Mouse (Mus musculus): ENCODE data around the gene Zfand2b. TPM values are rescaled to one million over a fixed set of nuclear protein-coding genes. Genes with fewer than 3 reads are reported as not detected.

The Zfand2b gene
- polyA plus RNA-seq, 1 experiment from 2014 or later = 39.9 TPM

DNA sequence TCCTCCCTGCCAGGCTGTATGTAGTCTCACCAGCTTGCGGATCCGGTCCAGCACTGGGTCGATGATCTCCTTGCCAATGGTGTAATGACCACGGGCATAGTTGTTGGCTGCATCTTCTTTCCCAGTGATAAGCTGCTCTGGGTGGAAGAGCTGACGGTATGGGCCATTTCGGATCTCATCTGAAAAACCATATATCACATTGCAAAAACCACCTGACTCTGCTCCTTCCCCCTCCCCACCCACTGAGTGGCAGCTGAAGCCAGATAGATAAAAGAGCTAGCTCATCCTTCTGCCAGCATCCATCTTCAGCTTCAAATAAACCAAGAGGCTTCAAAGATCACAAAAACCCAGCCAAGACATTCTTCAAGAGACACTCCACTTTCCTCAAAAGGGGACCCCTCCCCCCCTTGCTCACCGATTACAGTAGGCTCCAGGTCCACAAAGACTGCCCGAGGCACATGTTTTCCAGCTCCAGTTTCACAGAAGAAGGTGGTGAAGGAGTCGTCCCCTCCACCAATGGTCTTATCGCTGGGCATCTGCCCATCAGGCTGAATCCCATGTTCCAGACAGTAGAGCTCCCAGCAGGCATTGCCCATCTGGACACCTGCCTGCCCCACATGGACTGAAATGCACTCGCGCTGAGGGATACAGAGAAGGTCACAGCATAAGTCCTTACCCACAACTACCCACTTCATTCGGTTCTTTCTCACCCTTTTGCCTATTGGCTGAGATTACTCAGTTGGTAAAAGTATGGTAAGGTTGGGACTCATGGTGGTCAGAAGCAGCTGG, 48.5 kb downstream of the Zfand2b start:
- ATAC-seq (ENCODE audit: borderline replicate concordance, extremely low read depth, low FRiP score, low TSS enrichment) = no peak
- Histone ChIP-seq H3K4me2 (0 out of 2 replicates have a peak overlapping the region, but pooled peaks have one; percentile 92), H3K27me3 (peaks cover 49% of the 10 kb centered on the region), H3K36me3 (peaks cover 30% of the 10 kb centered on the region; the same call in 1 of the 2 replicates), H3K9ac (no peak overlapping the region), H3K4me3 (no peak overlapping the region), H3K4me1 (peaks cover 39% of the 10 kb centered on the region), H3K9me3 (no peaks in the 10 kb centered on the region), H3K27ac (no peak overlapping the region)
- WGBS = 66% methylated on average over 13 of the region's 13 CpGs

DNA sequence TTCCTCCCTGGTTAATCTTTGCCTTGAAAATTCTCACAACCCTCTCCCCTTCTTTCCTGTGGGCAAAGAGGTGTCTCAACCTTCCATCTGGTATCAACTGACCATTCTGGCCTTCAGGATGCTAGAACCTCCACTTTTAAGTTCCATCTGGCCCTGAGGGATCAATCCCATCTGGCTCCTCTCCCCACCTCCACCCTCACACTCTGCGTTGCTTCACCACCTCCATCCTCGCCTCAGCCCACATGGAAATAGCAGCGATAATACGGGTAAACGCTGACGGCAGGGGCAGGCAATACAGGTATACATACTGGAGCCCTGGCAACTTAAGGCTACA, 49.4 kb downstream of the Zfand2b start:
- peaks cover 32% of the 10 kb centered on the region for H3K4me1 ChIP-seq
- peaks cover 49% of the 10 kb centered on the region for H3K27me3 ChIP-seq
- H3K9me3 ChIP-seq = no peaks in the 10 kb centered on the region
- WGBS = 1% methylated on average over 6 of the region's 6 CpGs
- peaks cover 25% of the 10 kb centered on the region; the same call in 1 of the 2 replicates for H3K36me3 ChIP-seq
- no peak overlapping the region for H3K27ac ChIP-seq
- 0 out of 2 replicates have a peak overlapping the region, but pooled peaks have one; percentile 38 for H3K9ac ChIP-seq
- no peak for ATAC-seq (ENCODE audit: borderline replicate concordance, extremely low read depth, low FRiP score, low TSS enrichment)
- peak overlapping the region; percentile 51 for H3K4me3 ChIP-seq
- peak overlapping the region; percentile 92 for H3K4me2 ChIP-seq

DNA sequence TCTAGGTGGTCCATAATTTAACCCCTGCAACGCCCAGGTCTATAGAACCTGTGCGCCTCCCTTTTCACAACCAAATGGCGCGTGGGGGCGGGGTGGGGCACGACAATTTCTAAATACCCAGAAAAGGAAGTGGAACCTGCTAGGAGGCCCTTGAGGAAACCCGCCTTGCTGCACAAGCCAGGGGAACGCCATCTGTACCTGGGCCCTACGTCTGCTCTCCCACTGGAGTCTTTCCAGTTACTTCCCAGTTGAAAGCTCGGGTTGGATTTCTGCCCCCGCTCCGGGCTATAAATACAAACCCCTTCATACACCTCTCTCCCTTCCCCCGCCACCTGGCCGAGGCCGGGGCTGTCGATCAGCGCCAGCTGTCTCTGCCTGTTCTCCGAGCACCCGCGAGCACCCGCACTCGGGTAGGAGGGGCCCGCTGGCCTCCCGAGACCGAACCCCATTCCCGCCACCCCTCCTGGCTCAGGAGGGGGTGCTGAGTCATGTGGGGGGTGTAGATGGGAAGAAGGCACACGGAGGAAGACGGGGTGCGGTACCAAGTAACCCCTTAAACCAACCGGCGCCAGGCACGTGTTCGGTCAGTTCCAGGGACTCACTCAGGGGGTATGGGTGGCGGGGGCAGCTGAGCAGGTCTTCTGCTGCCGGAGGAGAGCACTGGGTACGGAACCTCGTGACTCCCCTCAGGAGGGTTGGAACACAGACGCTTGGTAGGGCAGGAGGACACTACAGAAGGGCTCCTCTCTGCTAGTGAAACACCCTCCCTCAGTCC, 50.0 kb downstream of the Zfand2b start:
- whole genome bisulfite sequencing = under 1% methylated on average over 38 of the region's 38 CpGs
- H3K27ac ChIP-seq = no peak overlapping the region

DNA sequence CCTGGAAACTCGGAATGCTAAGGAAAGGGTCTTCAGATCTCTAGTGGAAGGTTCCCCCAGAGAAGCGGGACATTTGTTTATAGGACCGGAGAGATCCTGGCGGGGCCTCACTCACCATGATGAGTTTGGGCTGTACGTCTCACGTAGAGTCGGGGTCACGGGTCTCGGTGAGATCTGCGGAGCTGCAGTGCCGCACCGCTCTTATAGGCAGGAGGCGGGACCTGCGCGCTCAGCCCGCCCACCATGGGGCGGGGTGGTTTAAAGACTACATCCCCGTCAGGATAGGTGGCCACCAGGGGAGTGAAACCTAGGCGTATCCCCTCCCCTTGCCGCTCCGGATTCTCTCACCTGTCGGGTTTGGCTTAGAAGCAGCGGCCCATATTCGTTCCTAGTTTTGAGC, 50.6 kb downstream of the Zfand2b start:
- WGBS = 1% methylated on average over 24 of the region's 24 CpGs
- H3K4me3 ChIP-seq = peak overlapping the region; percentile 51
- no peak overlapping the region for H3K27ac ChIP-seq
- H3K27me3 ChIP-seq = peaks cover 49% of the 10 kb centered on the region
- ATAC-seq (ENCODE audit: borderline replicate concordance, extremely low read depth, low FRiP score, low TSS enrichment) = peak; percentile 89
- peak overlapping the region; percentile 92 for H3K4me2 ChIP-seq
- peak overlapping the region; percentile 38 for H3K9ac ChIP-seq
- peaks cover 26% of the 10 kb centered on the region for H3K4me1 ChIP-seq
- peaks cover 13% of the 10 kb centered on the region; the same call in 1 of the 2 replicates for H3K36me3 ChIP-seq
- H3K9me3 ChIP-seq = no peaks in the 10 kb centered on the region

More for the DNA sequence above, 50.0 kb downstream of the Zfand2b start:
- H3K9ac ChIP-seq = peak overlapping the region; percentile 38
- H3K4me2 ChIP-seq = peak overlapping the region; percentile 92
- H3K36me3 ChIP-seq = peaks cover 20% of the 10 kb centered on the region; the same call in 1 of the 2 replicates
- H3K9me3 ChIP-seq = no peaks in the 10 kb centered on the region
- H3K4me3 ChIP-seq = peak overlapping the region; percentile 51
- peaks cover 49% of the 10 kb centered on the region for H3K27me3 ChIP-seq
- peak; percentile 36; the same call in 1 of the 2 replicates for ATAC-seq (ENCODE audit: borderline replicate concordance, extremely low read depth, low FRiP score, low TSS enrichment)
- H3K4me1 ChIP-seq = peaks cover 32% of the 10 kb centered on the region

- ATAC-seq (ENCODE audit: borderline replicate concordance, extremely low read depth, low FRiP score, low TSS enrichment) = peak; percentile 32; the same call in 1 of the 2 replicates
- peaks cover 9% of the 10 kb centered on the region; the same call in 1 of the 2 replicates for H3K36me3 ChIP-seq
- H3K27me3 ChIP-seq = peaks cover 49% of the 10 kb centered on the region
- peaks cover 21% of the 10 kb centered on the region for H3K4me1 ChIP-seq
- no peak within 1 kb of the TSS for H3K27ac ChIP-seq
- WGBS = under 1% methylated on average over 34 of the region's 34 CpGs
- peak within 1 kb of the TSS; percentile 51 for H3K4me3 ChIP-seq
- peak within 1 kb of the TSS; percentile 92 for H3K4me2 ChIP-seq
- H3K9ac ChIP-seq = peak within 1 kb of the TSS; percentile 38
- no peaks in the 10 kb centered on the region for H3K9me3 ChIP-seq
Measured at GRCm38 (mm10) chr1:75219531-75219930, 51.1 kb downstream of the Zfand2b start, which contains the start of gene Tuba4a. TSS of gene Tuba4a (minus strand) at chr1:75219865.

Small RNAs within 50 kb of the gene (microRNA-seq; reads per million reads assigned to microRNA genes)
- not detected for gene Gm27943

Other genes with a start within 250 kb of the Zfand2b start
- gene Cfap65, start 233.0 kb upstream of the Zfand2b start, polyA plus RNA-seq (2015; fragmentation: Nextera tagmentation; extraction: Ambion mirVana) = 0.81 and 0.97 TPM in 2 replicates
- 0.06 and 0.07 TPM in 2 replicates for gene Ihh, start 217.0 kb upstream of the Zfand2b start, polyA plus RNA-seq (2015; fragmentation: Nextera tagmentation; extraction: Ambion mirVana)
- gene Nhej1, start 43.4 kb upstream of the Zfand2b start, polyA plus RNA-seq (2015; fragmentation: Nextera tagmentation; extraction: Ambion mirVana) = 9.1 and 10.4 TPM in 2 replicates
- 0.33 and 0.41 TPM in 2 replicates for gene Slc23a3, start 34.8 kb upstream of the Zfand2b start, polyA plus RNA-seq (2015; fragmentation: Nextera tagmentation; extraction: Ambion mirVana)
- gene Cnppd1, start 25.9 kb upstream of the Zfand2b start, polyA plus RNA-seq (2015; fragmentation: Nextera tagmentation; extraction: Ambion mirVana) = 36.5 and 41.6 TPM in 2 replicates
- 48.6 and 49.8 TPM in 2 replicates for gene Retreg2, start 25.9 kb upstream of the Zfand2b start, polyA plus RNA-seq (2015; fragmentation: Nextera tagmentation; extraction: Ambion mirVana)
- gene Abcb6, start 11.7 kb downstream of the Zfand2b start, polyA plus RNA-seq (2015; fragmentation: Nextera tagmentation; extraction: Ambion mirVana) = 16.1 and 17.1 TPM in 2 replicates
- 21.8 and 23.2 TPM in 2 replicates for gene Ankzf1, start 23.5 kb downstream of the Zfand2b start, polyA plus RNA-seq (2015; fragmentation: Nextera tagmentation; extraction: Ambion mirVana)
- gene Atg9a, start 23.6 kb downstream of the Zfand2b start, polyA plus RNA-seq (2015; fragmentation: Nextera tagmentation; extraction: Ambion mirVana) = 21.9 and 27.6 TPM in 2 replicates
- gene Glb1l, start 42.2 kb downstream of the Zfand2b start, polyA plus RNA-seq (2015; fragmentation: Nextera tagmentation; extraction: Ambion mirVana) = 16.2 and 16.6 TPM in 2 replicates
- 136 and 137 TPM in 2 replicates for gene Stk16, start 42.2 kb downstream of the Zfand2b start, polyA plus RNA-seq (2015; fragmentation: Nextera tagmentation; extraction: Ambion mirVana)
- 35.8 and 44.9 TPM in 2 replicates for gene Tuba4a, start 51.2 kb downstream of the Zfand2b start, polyA plus RNA-seq (2015; fragmentation: Nextera tagmentation; extraction: Ambion mirVana)
- not detected in 2 replicates for gene A630095N17Rik, start 63.5 kb downstream of the Zfand2b start, polyA plus RNA-seq (2015; fragmentation: Nextera tagmentation; extraction: Ambion mirVana)
- gene Dnajb2, start 67.8 kb downstream of the Zfand2b start, polyA plus RNA-seq (2015; fragmentation: Nextera tagmentation; extraction: Ambion mirVana) = 30.8 and 33.3 TPM in 2 replicates
- 0.39 and 0.72 TPM in 2 replicates for gene Ptprn, start 95.9 kb downstream of the Zfand2b start, polyA plus RNA-seq (2015; fragmentation: Nextera tagmentation; extraction: Ambion mirVana)
- gene Resp18, start 109.8 kb downstream of the Zfand2b start, polyA plus RNA-seq (2015; fragmentation: Nextera tagmentation; extraction: Ambion mirVana) = 0.91 and 1.4 TPM in 2 replicates
- 121 and 124 TPM in 2 replicates for gene Dnpep, start 149.3 kb downstream of the Zfand2b start, polyA plus RNA-seq (2015; fragmentation: Nextera tagmentation; extraction: Ambion mirVana)
- 57.1 and 59.5 TPM in 2 replicates for gene Des, start 191.7 kb downstream of the Zfand2b start, polyA plus RNA-seq (2015; fragmentation: Nextera tagmentation; extraction: Ambion mirVana)
- gene Speg, start 206.7 kb downstream of the Zfand2b start, polyA plus RNA-seq (2015; fragmentation: Nextera tagmentation; extraction: Ambion mirVana) = 41.6 and 42.8 TPM in 2 replicates